In genomic region chr13:109633037-109633418, GRCm38 (mm10) we compare ENCODE assay signal across 10 mouse cellular contexts.
DNase-seq lines count a peak whose midpoint lies in the region; ATAC-seq and TF ChIP-seq lines count a peak whose summit lies in the region.
"Had no signal": no experiment of that assay in that cellular context is flagged by ENCODE, and none has a peak within 500 bp of the region (broad histone marks: within the 10 kb centered on the region; RNA-seq: fewer than 3 reads in every experiment).

No protein-coding gene starts in this region.

- TF ChIP-seq EP300 in liver, postnatal 0 days (IDR thresholded peaks at IDR 0.05; ENCODE audit: low read depth): no peak

- ATAC-seq in forebrain, embryonic 11.5 days (replicated peaks; ENCODE audit: low FRiP score): peak; percentile 57
- peak; percentile 65 for ATAC-seq in liver, postnatal 0 days

- H3K9ac ChIP-seq in forebrain, embryonic 11.5 days (ENCODE audit: low read length): no peak overlapping the region
- H3K9ac ChIP-seq in liver, postnatal 0 days (replicated peaks): peak overlapping the region; percentile 54

- no peaks in the 10 kb centered on the region for H3K9me3 ChIP-seq in forebrain, embryonic 11.5 days (ENCODE audit: control insufficient read depth, low read length)
- H3K9me3 ChIP-seq in liver, postnatal 0 days (ENCODE audit: low read length): no peaks in the 10 kb centered on the region
- H3K9me3 ChIP-seq: limb, embryonic 13.5 days had no signal

- H3K36me3 ChIP-seq in forebrain, embryonic 11.5 days (ENCODE audit: control insufficient read depth, insufficient read depth, low read length): no peaks in the 10 kb centered on the region
- H3K36me3 ChIP-seq in liver, postnatal 0 days (replicated peaks; ENCODE audit: insufficient read depth, low read length): no peaks in the 10 kb centered on the region
- H3K36me3 ChIP-seq: limb, embryonic 13.5 days had no signal

- intact Hi-C loops in left cerebral cortex, postnatal 4 days (cut with DNase I): no loop called here

- H3K4me1 ChIP-seq in forebrain, embryonic 11.5 days (replicated peaks; ENCODE audit: control insufficient read depth, insufficient read depth, low read length): peaks cover 10% of the 10 kb centered on the region; the same call in 1 of the 2 replicates
- H3K4me1 ChIP-seq in liver, postnatal 0 days (ENCODE audit: insufficient read depth): peaks cover 29% of the 10 kb centered on the region

- H3K4me3 ChIP-seq in forebrain, embryonic 11.5 days (ENCODE audit: low read depth, low read length): no peak overlapping the region
- peak overlapping the region; percentile 16; the same call in 1 of the 2 replicates for H3K4me3 ChIP-seq in liver, postnatal 0 days (ENCODE audit: low read depth, low read length)
- H3K4me3 ChIP-seq: limb, embryonic 13.5 days had no signal

- no peaks in the 10 kb centered on the region for H3K27me3 ChIP-seq in forebrain, embryonic 11.5 days (ENCODE audit: control insufficient read depth, insufficient read depth, low read length)
- H3K27me3 ChIP-seq in liver, postnatal 0 days (ENCODE audit: insufficient read depth, low read length): no peaks in the 10 kb centered on the region
- H3K27me3 ChIP-seq: limb, embryonic 13.5 days had no signal

- 2% methylated on average over 3 of the region's 3 CpGs for WGBS in forebrain, embryonic 11.5 days
- 24% methylated on average over 3 of the region's 3 CpGs for WGBS in liver, postnatal 0 days (ENCODE audit: insufficient replicate concordance)

- no peak for TF ChIP-seq CTCF in liver, postnatal 0 days (IDR thresholded peaks at IDR 0.05; ENCODE audit: low read depth)

- peak; percentile 23 for DNase-seq in embryo, embryonic 10.5 days (ENCODE audit: low spot score)
- DNase-seq in embryo, embryonic 9.5 days (ENCODE audit: extremely low spot score): no peak
- peak; percentile 5 for DNase-seq in kidney, postnatal 10 days
- no peak for DNase-seq in kidney, adult 8-10 months
- no peak for DNase-seq in forebrain, embryonic 11.5 days (ENCODE audit: low spot score)
- DNase-seq in liver, postnatal 0 days: peak; percentile 38
- no peak for DNase-seq in left cerebral cortex, postnatal 4 days
- DNase-seq in adipocyte (ENCODE audit: low spot score): no peak
- DNase-seq: cerebellum, postnatal 14 days had no signal

- H3K27ac ChIP-seq in forebrain, embryonic 11.5 days (ENCODE audit: low read depth, low read length): no peak overlapping the region
- peak overlapping the region; percentile 92 for H3K27ac ChIP-seq in liver, postnatal 0 days (ENCODE audit: low read depth)

- H3K4me2 ChIP-seq in forebrain, embryonic 11.5 days (ENCODE audit: low read depth, low read length, severe bottlenecking): no peak overlapping the region
- H3K4me2 ChIP-seq in liver, postnatal 0 days (ENCODE audit: low read depth, low read length): peak overlapping the region; percentile 62

Comparison
In these comparisons a context has a peak if more than half of its experiments do, and no peak if none do; other contexts are left out.
1. DNase-seq: peak in embryo, embryonic 10.5 days (single experiment), kidney, postnatal 10 days (single experiment) and liver, postnatal 0 days (single experiment); none in embryo, embryonic 9.5 days (single experiment), kidney, adult 8-10 months (0 of 2), forebrain, embryonic 11.5 days (single experiment), left cerebral cortex, postnatal 4 days (single experiment) and adipocyte (single experiment).